Mouse (Mus musculus) kidney, adult 2 months (tissue): ENCODE measurements around the gene Smox.

Source experiments
- CTCF ChIP-seq: fragments of 200-500 bp; conservative IDR thresholded peaks from 2 replicates; pipeline ENCODE4 v1.5.1; 2011; ENCODE audit warnings: low read depth, mild to moderate bottlenecking, control low read depth, low read length, moderate library complexity, mixed read lengths; ENCODE audit not compliant: insufficient read depth, insufficient read length
- POLR2A ChIP-seq: fragments of 200-500 bp; IDR thresholded peaks from one replicate; pipeline ENCODE4 v1.6.1; 2011; ENCODE audit warnings: low read depth, low read length, control low read depth

DNA sequence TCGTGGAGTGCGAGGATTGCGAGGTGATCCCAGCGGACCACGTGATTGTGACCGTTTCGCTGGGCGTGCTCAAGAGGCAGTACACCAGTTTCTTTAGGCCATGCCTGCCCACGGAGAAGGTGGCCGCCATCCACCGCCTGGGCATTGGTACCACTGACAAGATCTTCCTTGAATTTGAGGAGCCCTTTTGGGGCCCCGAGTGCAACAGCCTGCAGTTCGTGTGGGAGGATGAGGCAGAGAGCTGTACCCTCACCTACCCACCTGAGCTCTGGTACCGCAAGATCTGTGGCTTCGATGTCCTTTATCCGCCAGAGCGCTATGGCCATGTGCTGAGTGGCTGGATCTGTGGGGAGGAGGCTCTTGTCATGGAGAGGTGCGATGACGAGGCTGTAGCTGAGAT is 29.4 kb downstream of the Smox start:
- TF ChIP-seq POLR2A = no peak
- TF ChIP-seq CTCF = no peak
